Mouse (Mus musculus): ENCODE data around the gene Zfp810.

The Zfp810 gene

DNA sequence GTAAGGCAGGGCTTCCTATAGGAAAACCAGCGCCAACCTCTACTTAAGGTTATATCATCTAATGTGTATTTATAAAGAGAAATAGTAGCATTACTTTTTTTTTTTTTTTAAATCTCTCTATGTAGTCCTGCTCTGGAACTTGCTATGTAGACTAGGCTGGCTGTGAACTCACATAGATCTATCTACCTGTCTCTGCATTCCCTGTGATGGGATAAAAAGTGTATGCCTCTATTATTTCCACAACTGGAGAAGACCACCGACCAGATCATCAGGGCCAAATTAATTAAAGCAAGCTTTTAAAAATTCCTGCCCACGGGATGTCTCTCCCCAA is 47.4 kb downstream of the Zfp810 start:
- DNase-seq (ENCODE audit: low spot score in 2 of 2): no peak

DNA sequence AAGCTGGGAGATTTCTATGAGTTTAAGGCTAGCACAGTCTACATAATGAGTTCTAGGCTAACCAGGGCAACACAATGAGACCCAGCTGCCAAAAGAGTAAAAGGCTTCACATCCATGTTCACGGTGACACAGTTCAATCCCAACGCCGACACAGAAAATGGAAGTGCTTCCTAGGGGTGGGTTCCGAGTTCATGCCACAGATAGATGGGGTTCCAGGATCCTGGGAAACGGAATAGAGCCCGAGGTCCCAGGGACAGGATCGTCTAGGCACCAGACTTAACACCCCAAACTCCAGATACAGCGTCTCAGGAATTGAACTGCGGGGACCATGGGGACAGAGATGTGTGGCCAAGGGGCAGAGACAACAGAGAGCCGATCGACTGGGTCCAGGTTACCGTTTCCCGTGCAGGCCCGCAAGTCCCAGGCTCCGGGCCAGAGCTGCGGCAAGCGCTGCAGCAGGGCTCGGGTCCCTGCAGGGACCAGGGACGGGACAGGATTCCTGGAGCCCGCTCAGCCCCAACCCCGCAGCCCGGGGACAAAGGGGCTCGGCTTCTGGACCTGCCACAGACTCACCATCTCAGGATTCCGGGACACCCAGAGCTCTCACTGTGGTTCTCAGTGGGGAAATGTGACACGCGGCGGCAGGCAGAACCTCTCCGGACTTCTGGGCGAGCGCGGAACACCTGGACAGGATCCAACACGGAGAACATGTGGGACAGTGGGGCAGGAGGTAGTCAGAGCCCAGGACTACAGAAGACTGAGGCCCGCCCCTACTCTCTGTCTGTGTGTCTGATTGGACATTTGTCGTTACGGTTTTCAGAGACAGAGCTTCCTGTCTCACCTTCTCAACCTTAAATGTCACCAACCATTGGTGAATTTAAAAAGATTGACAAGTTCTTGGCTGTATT is 48.0 kb downstream of the Zfp810 start, which contains the start of gene Zfp599:
Gene Zfp599 (minus strand): TSS at position 712 of the 908 bp plus-strand sequence.
- peak; percentile 34 to 51 for DNase-seq (ENCODE audit: low spot score in 2 of 2)

- DNase-seq (ENCODE audit: low spot score in 2 of 2): no peak
Measured at GRCm38 (mm10) chr9:22258784-22259183, 48.7 kb downstream of the Zfp810 start.

DNA sequence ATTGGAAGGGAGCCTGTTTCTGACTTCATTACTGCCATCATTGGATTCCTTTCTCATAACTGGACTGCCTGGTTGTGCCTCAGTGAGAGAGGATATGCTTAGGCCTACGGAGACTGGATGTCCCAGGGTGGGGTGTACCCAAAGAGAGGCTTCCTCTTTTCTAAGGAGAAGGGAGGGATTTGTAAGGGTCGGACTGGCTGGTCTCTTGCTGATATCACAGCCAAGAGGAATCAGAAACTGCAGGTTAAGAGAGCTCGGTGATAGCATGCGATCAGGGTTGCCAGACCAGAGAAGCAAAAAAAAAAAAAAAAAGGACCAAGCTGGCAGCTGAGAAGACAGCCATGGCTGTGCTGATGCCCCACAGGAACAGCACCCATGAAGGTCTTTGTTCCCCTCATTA is 50.9 kb downstream of the Zfp810 start:
- DNase-seq (ENCODE audit: low spot score in 2 of 2): no peak

DNA sequence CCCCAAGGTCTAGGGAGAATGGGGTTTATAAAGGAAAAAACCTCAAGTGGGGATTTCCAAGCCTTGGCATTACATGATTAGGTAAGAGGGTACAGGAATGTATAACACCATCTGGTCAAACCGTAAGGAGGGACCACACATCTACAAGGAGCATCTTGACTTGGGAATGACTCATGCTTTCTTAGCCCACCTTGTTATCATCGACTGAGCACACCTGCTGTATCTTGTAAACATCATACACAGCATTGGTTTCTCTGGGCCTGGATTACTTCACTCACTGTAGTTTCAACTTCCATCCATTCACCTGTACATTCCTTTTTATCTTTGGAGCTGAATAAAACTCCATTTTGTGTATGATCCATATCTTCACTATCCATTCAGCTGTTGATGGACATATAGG is 63.2 kb downstream of the Zfp810 start:
- DNase-seq (ENCODE audit: low spot score in 2 of 2): no peak

DNA sequence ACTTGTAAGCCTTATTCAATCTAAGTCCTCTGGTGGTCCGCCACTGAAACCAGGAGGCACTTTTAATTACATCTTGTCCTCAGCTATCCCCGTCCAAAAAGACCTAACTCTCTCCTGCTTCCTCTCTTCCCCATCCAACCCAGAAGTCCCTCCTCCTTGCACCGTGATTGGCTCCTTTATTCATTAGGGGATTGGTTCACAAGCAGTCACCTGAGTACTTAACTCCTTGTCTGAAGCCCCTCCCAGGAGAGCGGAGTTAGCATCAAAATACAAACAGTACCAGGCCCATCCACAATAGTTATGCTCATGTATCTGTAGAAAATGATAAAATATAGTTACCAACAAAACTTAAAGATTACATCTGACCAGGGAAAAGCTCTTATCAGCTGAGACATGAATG is 67.4 kb downstream of the Zfp810 start:
- DNase-seq (ENCODE audit: low spot score in 2 of 2): no peak

DNA sequence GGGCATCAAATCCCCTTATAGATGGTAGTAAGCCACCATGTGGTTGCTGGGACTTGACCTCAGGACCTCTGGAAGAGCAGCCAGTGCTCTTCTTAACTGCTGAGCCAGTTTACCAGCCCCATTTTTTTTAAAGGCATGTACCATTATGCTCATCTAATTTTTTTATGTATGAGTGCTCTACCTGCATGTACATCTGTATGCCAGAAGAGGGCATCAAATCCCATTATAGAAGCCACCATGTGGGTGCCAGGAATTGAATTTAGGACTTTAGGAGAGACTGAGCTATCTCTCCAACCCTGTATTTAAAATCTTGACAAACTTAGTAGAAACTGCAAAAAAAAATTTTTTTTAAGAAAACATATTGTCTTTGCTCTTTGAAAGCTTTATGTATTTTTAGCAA is 76.9 kb downstream of the Zfp810 start:
- no peak for DNase-seq (ENCODE audit: low spot score in 2 of 2)

- DNase-seq (ENCODE audit: low spot score in 2 of 2): no peak
Measured at GRCm38 (mm10) chr9:22230061-22230460, 77.4 kb downstream of the Zfp810 start.

DNA sequence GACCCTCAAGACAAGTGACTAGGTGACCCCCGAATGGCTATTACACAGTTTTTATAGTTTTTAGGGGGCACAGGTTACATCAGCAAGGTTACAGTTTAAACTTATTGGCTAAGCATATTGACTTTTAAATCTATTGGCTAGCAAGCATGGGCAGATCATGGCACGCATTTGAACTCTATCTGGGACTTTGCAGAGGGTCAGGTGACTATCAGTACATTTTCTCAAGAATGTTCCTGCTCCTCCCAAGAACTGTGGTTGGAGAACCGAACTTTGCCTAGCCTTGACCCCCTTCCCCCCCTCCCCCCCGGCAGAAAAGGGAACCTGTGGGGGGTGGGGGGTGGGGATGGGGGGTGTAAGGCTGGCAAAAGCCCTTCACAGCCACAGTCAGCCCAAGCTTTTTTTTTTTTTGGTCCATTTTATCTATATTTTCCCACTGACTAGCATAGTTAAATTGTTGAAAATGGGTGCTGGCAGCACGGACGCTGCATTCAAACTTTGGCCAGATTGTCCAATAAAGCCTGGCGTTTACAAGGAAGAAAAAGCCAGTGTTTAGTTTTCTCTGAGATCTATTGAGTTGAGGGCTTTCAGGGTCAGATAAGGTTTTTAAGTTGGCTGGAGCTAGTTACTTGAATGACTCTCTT is 77.9 kb downstream of the Zfp810 start:
- no peak for DNase-seq (ENCODE audit: low spot score in 2 of 2)

DNA sequence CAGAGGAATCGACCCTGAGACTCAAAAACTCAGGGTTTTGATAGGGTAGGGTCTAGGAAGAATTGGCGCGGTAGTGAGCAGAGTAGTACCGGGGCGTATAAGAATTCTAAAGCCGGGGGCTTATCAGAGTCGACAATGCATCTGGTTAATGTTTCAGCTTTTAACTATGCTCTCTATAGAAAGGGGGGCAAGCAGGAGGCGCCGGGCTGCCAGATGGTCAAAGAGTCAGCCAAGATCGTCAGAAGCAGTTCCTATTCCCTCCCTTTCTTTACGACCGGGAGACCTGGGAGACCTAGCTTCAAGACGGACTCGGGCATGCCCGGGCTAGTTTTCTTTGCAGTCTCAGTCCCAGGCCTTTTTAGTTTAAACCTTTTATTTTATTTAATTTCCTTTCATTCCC is 80.6 kb downstream of the Zfp810 start:
- no peak for DNase-seq (ENCODE audit: low spot score in 2 of 2)

Measured in frontal cortex, postnatal 10 days (tissue).